Mouse (Mus musculus): Measurements from ENCODE around the gene Adgrv1. TPM values are rescaled to one million over a fixed set of nuclear protein-coding genes. Genes with fewer than 3 reads are reported as not detected.

The Adgrv1 gene
- polyA plus RNA-seq, 1 experiment from 2014 or later = 10.3 TPM

GRCm38 (mm10) chr13:81314306-81315120 lies 318.4 kb downstream of the Adgrv1 start:
- 68% methylated on average over 7 of the region's 7 CpGs for WGBS
- H3K27ac ChIP-seq (ENCODE audit: low read depth, low read length) = no peak overlapping the region
- no peak overlapping the region for H3K4me3 ChIP-seq (ENCODE audit: low read depth, low read length)
- no peaks in the 10 kb centered on the region for H3K4me1 ChIP-seq (ENCODE audit: control insufficient read depth, insufficient read depth, low read length)
- no peaks in the 10 kb centered on the region for H3K36me3 ChIP-seq (ENCODE audit: control insufficient read depth, insufficient read depth, low read length)
- no peaks in the 10 kb centered on the region for H3K9me3 ChIP-seq (ENCODE audit: control insufficient read depth, low read length)
- peak; percentile 68; the same call in 1 of the 2 replicates for ATAC-seq (ENCODE audit: low read depth)
- no peaks in the 10 kb centered on the region for H3K27me3 ChIP-seq (ENCODE audit: control insufficient read depth, insufficient read depth, low read length)
- no peak overlapping the region for H3K4me2 ChIP-seq (ENCODE audit: low read depth, low read length)
- no peak overlapping the region for H3K9ac ChIP-seq (replicated peaks; ENCODE audit: low read depth, low read length)

- no peak overlapping the region for H3K4me3 ChIP-seq (ENCODE audit: low read depth, low read length)
- ATAC-seq (ENCODE audit: low read depth) = no peak
- H3K36me3 ChIP-seq (ENCODE audit: control insufficient read depth, insufficient read depth, low read length) = no peaks in the 10 kb centered on the region
- no peak overlapping the region for H3K9ac ChIP-seq (replicated peaks; ENCODE audit: low read depth, low read length)
- 61% methylated on average over 5 of the region's 5 CpGs for WGBS
- H3K9me3 ChIP-seq (ENCODE audit: control insufficient read depth, low read length) = no peaks in the 10 kb centered on the region
- H3K27me3 ChIP-seq (ENCODE audit: control insufficient read depth, insufficient read depth, low read length) = no peaks in the 10 kb centered on the region
- no peak overlapping the region for H3K4me2 ChIP-seq (ENCODE audit: low read depth, low read length)
- no peaks in the 10 kb centered on the region for H3K4me1 ChIP-seq (ENCODE audit: control insufficient read depth, insufficient read depth, low read length)
- H3K27ac ChIP-seq (ENCODE audit: low read depth, low read length) = no peak overlapping the region
Measured at GRCm38 (mm10) chr13:81312148-81312547, 320.8 kb downstream of the Adgrv1 start.

- Histone ChIP-seq H3K4me2 (ENCODE audit: low read depth, low read length) (no peak overlapping the region), H3K4me3 (ENCODE audit: low read depth, low read length) (no peak overlapping the region), H3K4me1 (ENCODE audit: control insufficient read depth, insufficient read depth, low read length) (no peaks in the 10 kb centered on the region), H3K27me3 (ENCODE audit: control insufficient read depth, insufficient read depth, low read length) (no peaks in the 10 kb centered on the region), H3K36me3 (ENCODE audit: control insufficient read depth, insufficient read depth, low read length) (no peaks in the 10 kb centered on the region), H3K9ac (replicated peaks; ENCODE audit: low read depth, low read length) (no peak overlapping the region), H3K9me3 (ENCODE audit: control insufficient read depth, low read length) (no peaks in the 10 kb centered on the region), H3K27ac (ENCODE audit: low read depth, low read length) (no peak overlapping the region)
- 84% methylated on average over 1 of the region's 1 CpGs for WGBS
- no peak for ATAC-seq (ENCODE audit: low read depth)
Measured at GRCm38 (mm10) chr13:81300851-81301250, 332.1 kb downstream of the Adgrv1 start.

DNA sequence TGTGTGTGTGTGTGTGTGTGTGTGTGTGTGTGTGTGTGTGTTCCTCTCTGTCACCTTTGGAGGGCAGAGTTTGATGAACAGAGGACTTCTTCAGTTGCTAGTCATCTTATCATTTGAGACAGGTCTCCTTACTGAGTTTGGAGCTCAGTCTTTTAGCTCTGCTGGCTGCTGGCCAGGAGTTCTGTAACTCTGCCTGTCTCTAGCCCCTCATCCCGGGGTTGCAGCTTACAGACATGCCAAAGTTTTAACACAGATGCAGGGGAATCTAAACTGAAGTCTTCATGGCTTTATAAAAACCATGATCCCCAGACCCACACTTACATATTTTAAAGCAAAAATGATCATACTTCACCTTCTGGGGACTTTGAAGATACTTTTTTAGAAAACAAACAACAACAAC lies 338.8 kb downstream of the Adgrv1 start:
- Histone ChIP-seq H3K36me3 (ENCODE audit: control insufficient read depth, insufficient read depth, low read length) (no peaks in the 10 kb centered on the region), H3K4me2 (ENCODE audit: low read depth, low read length) (no peak overlapping the region), H3K27ac (ENCODE audit: low read depth, low read length) (no peak overlapping the region), H3K9ac (replicated peaks; ENCODE audit: low read depth, low read length) (no peak overlapping the region), H3K9me3 (ENCODE audit: control insufficient read depth, low read length) (no peaks in the 10 kb centered on the region), H3K27me3 (ENCODE audit: control insufficient read depth, insufficient read depth, low read length) (no peaks in the 10 kb centered on the region), H3K4me1 (ENCODE audit: control insufficient read depth, insufficient read depth, low read length) (no peaks in the 10 kb centered on the region), H3K4me3 (ENCODE audit: low read depth, low read length) (no peak overlapping the region)
- no peak for ATAC-seq (ENCODE audit: low read depth)
- 85% methylated on average over 1 of the region's 1 CpGs for WGBS

GRCm38 (mm10) chr13:81282193-81282592 lies 350.8 kb downstream of the Adgrv1 start:
- H3K4me3 ChIP-seq (ENCODE audit: low read depth, low read length) = no peak overlapping the region
- no peak overlapping the region for H3K27ac ChIP-seq (ENCODE audit: low read depth, low read length)
- no peak overlapping the region for H3K9ac ChIP-seq (replicated peaks; ENCODE audit: low read depth, low read length)
- WGBS = 65% methylated on average over 6 of the region's 6 CpGs
- H3K4me2 ChIP-seq (ENCODE audit: low read depth, low read length) = no peak overlapping the region
- H3K9me3 ChIP-seq (ENCODE audit: control insufficient read depth, low read length) = no peaks in the 10 kb centered on the region
- no peaks in the 10 kb centered on the region for H3K27me3 ChIP-seq (ENCODE audit: control insufficient read depth, insufficient read depth, low read length)
- no peaks in the 10 kb centered on the region for H3K36me3 ChIP-seq (ENCODE audit: control insufficient read depth, insufficient read depth, low read length)
- H3K4me1 ChIP-seq (ENCODE audit: control insufficient read depth, insufficient read depth, low read length) = no peaks in the 10 kb centered on the region
- ATAC-seq (ENCODE audit: low read depth) = no peak

DNA sequence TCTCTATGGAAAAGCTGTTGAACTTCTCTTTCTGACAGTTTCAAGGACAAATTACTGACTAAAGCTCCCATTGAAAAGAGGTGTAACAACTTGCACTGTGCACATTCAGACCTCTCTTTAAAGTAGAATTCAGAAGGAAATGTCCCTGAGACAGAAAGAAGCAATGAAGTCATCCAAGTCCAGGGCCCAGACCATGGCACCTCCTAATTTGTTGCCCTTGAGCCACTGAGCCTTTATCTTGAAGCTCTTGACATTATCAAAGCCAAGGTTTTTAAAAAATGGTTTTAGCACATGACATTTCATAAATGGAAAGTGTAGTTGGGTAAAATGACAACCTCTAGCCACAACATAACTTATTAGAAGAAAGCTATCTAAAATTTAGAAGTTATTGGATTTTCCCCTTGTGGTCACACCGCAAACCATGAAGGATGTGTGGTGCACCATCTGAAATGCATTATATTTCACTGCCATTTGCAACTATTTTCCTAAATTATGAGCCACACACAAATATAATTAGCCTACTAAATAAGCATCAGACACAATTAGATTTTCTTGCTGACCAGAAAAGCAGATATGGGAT lies 352.2 kb downstream of the Adgrv1 start:
- no peak overlapping the region for H3K4me2 ChIP-seq (ENCODE audit: low read depth, low read length)
- H3K36me3 ChIP-seq (ENCODE audit: control insufficient read depth, insufficient read depth, low read length) = no peaks in the 10 kb centered on the region
- no peak overlapping the region for H3K4me3 ChIP-seq (ENCODE audit: low read depth, low read length)
- no peaks in the 10 kb centered on the region for H3K4me1 ChIP-seq (ENCODE audit: control insufficient read depth, insufficient read depth, low read length)
- WGBS = 95% methylated on average over 1 of the region's 1 CpGs
- no peak for ATAC-seq (ENCODE audit: low read depth)
- no peaks in the 10 kb centered on the region for H3K9me3 ChIP-seq (ENCODE audit: control insufficient read depth, low read length)
- H3K27ac ChIP-seq (ENCODE audit: low read depth, low read length) = no peak overlapping the region
- H3K27me3 ChIP-seq (ENCODE audit: control insufficient read depth, insufficient read depth, low read length) = no peaks in the 10 kb centered on the region
- H3K9ac ChIP-seq (replicated peaks; ENCODE audit: low read depth, low read length) = no peak overlapping the region

DNA sequence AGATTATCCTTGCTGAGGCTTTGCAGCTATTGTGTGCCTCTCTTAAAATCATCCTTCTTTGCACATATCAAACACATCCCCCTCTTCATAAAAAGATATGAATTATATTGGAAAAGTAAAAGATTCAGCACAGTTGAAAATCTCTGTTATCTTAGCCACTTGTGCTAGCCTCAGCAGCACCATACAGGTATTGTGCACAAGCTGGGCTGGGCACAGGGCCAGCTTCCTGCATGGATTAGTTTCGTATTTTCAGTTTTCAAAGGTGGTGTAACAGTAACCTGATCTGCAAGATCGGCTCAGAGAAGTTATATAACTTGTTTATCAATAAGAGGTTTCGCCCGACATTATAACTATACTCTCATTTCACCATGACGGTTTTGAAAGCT lies 353.6 kb downstream of the Adgrv1 start:
- Histone ChIP-seq H3K9me3 (ENCODE audit: control insufficient read depth, low read length) (no peaks in the 10 kb centered on the region), H3K4me2 (ENCODE audit: low read depth, low read length) (no peak overlapping the region), H3K27ac (ENCODE audit: low read depth, low read length) (no peak overlapping the region), H3K4me3 (ENCODE audit: low read depth, low read length) (no peak overlapping the region), H3K27me3 (ENCODE audit: control insufficient read depth, insufficient read depth, low read length) (no peaks in the 10 kb centered on the region), H3K36me3 (ENCODE audit: control insufficient read depth, insufficient read depth, low read length) (no peaks in the 10 kb centered on the region), H3K9ac (replicated peaks; ENCODE audit: low read depth, low read length) (no peak overlapping the region), H3K4me1 (ENCODE audit: control insufficient read depth, insufficient read depth, low read length) (no peaks in the 10 kb centered on the region)
- 88% methylated on average over 5 of the region's 5 CpGs for WGBS
- ATAC-seq (ENCODE audit: low read depth) = no peak

GRCm38 (mm10) chr13:81278669-81279350 lies 354.1 kb downstream of the Adgrv1 start:
- 90% methylated on average over 2 of the region's 2 CpGs for WGBS
- Histone ChIP-seq H3K27ac (ENCODE audit: low read depth, low read length) (no peak overlapping the region), H3K36me3 (ENCODE audit: control insufficient read depth, insufficient read depth, low read length) (no peaks in the 10 kb centered on the region), H3K4me1 (ENCODE audit: control insufficient read depth, insufficient read depth, low read length) (no peaks in the 10 kb centered on the region), H3K4me2 (ENCODE audit: low read depth, low read length) (no peak overlapping the region), H3K27me3 (ENCODE audit: control insufficient read depth, insufficient read depth, low read length) (no peaks in the 10 kb centered on the region), H3K9ac (replicated peaks; ENCODE audit: low read depth, low read length) (no peak overlapping the region), H3K4me3 (ENCODE audit: low read depth, low read length) (no peak overlapping the region), H3K9me3 (ENCODE audit: control insufficient read depth, low read length) (no peaks in the 10 kb centered on the region)
- no peak for ATAC-seq (ENCODE audit: low read depth)

- Histone ChIP-seq H3K4me1 (ENCODE audit: control insufficient read depth, insufficient read depth, low read length) (no peaks in the 10 kb centered on the region), H3K9ac (replicated peaks; ENCODE audit: low read depth, low read length) (no peak overlapping the region), H3K9me3 (ENCODE audit: control insufficient read depth, low read length) (no peaks in the 10 kb centered on the region), H3K27me3 (ENCODE audit: control insufficient read depth, insufficient read depth, low read length) (no peaks in the 10 kb centered on the region), H3K27ac (ENCODE audit: low read depth, low read length) (no peak overlapping the region), H3K36me3 (ENCODE audit: control insufficient read depth, insufficient read depth, low read length) (no peaks in the 10 kb centered on the region), H3K4me2 (ENCODE audit: low read depth, low read length) (no peak overlapping the region), H3K4me3 (ENCODE audit: low read depth, low read length) (no peak overlapping the region)
- 96% methylated on average over 1 of the region's 1 CpGs for WGBS
- ATAC-seq (ENCODE audit: low read depth) = no peak
Measured at GRCm38 (mm10) chr13:81273837-81274236, 359.1 kb downstream of the Adgrv1 start.

All from neural tube, embryonic 14.5 days (tissue).